ENCODE assay signal across 37 mouse cellular contexts in the genomic region with DNA sequence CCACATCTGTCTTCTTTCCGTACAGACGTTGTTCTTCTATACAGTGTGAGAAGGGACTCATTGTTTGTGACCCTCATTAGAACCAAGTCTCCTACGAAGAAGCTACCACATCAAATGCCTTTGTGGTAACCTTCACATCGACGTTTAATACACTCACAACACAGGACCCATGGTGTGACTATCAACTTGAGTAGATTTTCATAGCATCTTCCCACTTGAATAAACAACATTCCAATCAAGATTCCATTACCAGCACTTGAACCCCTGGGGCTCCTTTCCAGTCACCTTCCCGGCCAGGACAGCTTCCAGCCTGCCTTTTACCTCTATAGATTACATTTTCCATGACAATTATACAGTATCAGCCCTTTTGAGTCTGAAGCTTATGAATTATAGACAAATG. TPM values are rescaled to one million over a fixed set of nuclear protein-coding genes. Genes with fewer than 3 reads are reported as not detected.
"Had no signal": no experiment of that assay in that cellular context is flagged by ENCODE, and none has a peak within 500 bp of the region (broad histone marks: within the 10 kb centered on the region; RNA-seq: fewer than 3 reads in every experiment).

No protein-coding gene starts in this region.

- H3K27me3 ChIP-seq: heart, embryonic 12.5 days; heart, embryonic 13.5 days; heart, embryonic 15.5 days; hindbrain, embryonic 12.5 days; hindbrain, embryonic 13.5 days; hindbrain, embryonic 15.5 days; intestine, embryonic 15.5 days; kidney, embryonic 15.5 days had no signal

- H3K36me3 ChIP-seq: heart, embryonic 10.5 days; heart, embryonic 12.5 days; heart, embryonic 13.5 days; heart, embryonic 15.5 days; hindbrain, embryonic 10.5 days; hindbrain, embryonic 12.5 days; hindbrain, embryonic 13.5 days; hindbrain, embryonic 15.5 days; intestine, embryonic 15.5 days; kidney, embryonic 15.5 days had no signal

- H3K4me1 ChIP-seq: heart, embryonic 10.5 days; heart, embryonic 12.5 days; heart, embryonic 15.5 days; intestine, embryonic 15.5 days; kidney, embryonic 15.5 days had no signal

- H3K9me3 ChIP-seq: heart, embryonic 10.5 days; heart, embryonic 12.5 days; heart, embryonic 13.5 days; heart, embryonic 15.5 days; hindbrain, embryonic 10.5 days; hindbrain, embryonic 12.5 days; hindbrain, embryonic 13.5 days; hindbrain, embryonic 15.5 days; intestine, embryonic 15.5 days; kidney, embryonic 15.5 days had no signal

- ATAC-seq: hindbrain, embryonic 16.5 days; hindbrain, postnatal 0 days; inflammation-experienced regulatory T-cells, adult 6 months; intestine, embryonic 15.5 days; intestine, embryonic 16.5 days; intestine, postnatal 0 days had no signal

- H3K9ac ChIP-seq: heart, embryonic 12.5 days; heart, embryonic 13.5 days; heart, embryonic 15.5 days; hindbrain, embryonic 12.5 days; hindbrain, embryonic 13.5 days; hindbrain, embryonic 14.5 days; hindbrain, embryonic 15.5 days; intestine, embryonic 15.5 days; kidney, embryonic 15.5 days had no signal

- H3K4me3 ChIP-seq: heart, embryonic 10.5 days; heart, embryonic 12.5 days; heart, embryonic 13.5 days; heart, embryonic 15.5 days; hindbrain, embryonic 10.5 days; hindbrain, embryonic 12.5 days; hindbrain, embryonic 13.5 days; hindbrain, embryonic 15.5 days; intestine, embryonic 15.5 days; kidney, embryonic 15.5 days; layer of hippocampus, adult 2 months had no signal

- DNase-seq: heart, postnatal 10 days; heart, postnatal 14 days; heart, postnatal 36 days; heart, postnatal 4 days; kidney, adult 11 months; kidney, adult 18-20 months; kidney, adult 2 months; kidney, adult 8-10 months; kidney, adult 9 months; kidney, postnatal 10 days; kidney, postnatal 14 days; kidney, postnatal 25 days; kidney, postnatal 36 days; kidney, postnatal 4 days; layer of hippocampus, adult 9-11 months; layer of hippocampus, postnatal 36 days had no signal

- H3K27ac ChIP-seq: heart, embryonic 10.5 days; heart, embryonic 13.5 days; heart, embryonic 15.5 days; hindbrain, embryonic 10.5 days; hindbrain, embryonic 12.5 days; hindbrain, embryonic 13.5 days; hindbrain, embryonic 14.5 days; hindbrain, embryonic 15.5 days; hindbrain, postnatal 0 days; intestine, embryonic 15.5 days; kidney, embryonic 15.5 days; kidney, postnatal 0 days; layer of hippocampus, adult 2 months had no signal

- H3K4me2 ChIP-seq: heart, embryonic 11.5 days; heart, embryonic 12.5 days; heart, embryonic 13.5 days; heart, embryonic 15.5 days; hindbrain, embryonic 12.5 days; hindbrain, embryonic 13.5 days; hindbrain, embryonic 14.5 days; hindbrain, embryonic 15.5 days; intestine, embryonic 15.5 days; kidney, embryonic 15.5 days had no signal

RNA-seq across cellular contexts. Expression of a gene that starts 42.3 kb away (rescaled TPM):
- total RNA-seq: heart, postnatal 10 days; heart, postnatal 25 days; hematopoietic stem cell, adult 5-6 weeks had no signal
- polyA plus RNA-seq: inflammation-experienced regulatory T-cells, adult 6 months had no signal
